Mouse (Mus musculus) MEL (cell line): ENCODE measurements around the gene Rpl11.
A peak's percentile ranks its signal among the peaks of the same experiment; 100 is the strongest.

Experiments
- BHLHE40 ChIP-seq: IDR thresholded peaks from 2 replicates; pipeline ENCODE4 v1.6.1; 2012; ENCODE audit warnings: low read depth, mild to moderate bottlenecking, inconsistent platforms, low read length, improper control_type of control experiment, borderline replicate concordance
- CHD1 ChIP-seq: IDR thresholded peaks from 2 replicates; pipeline ENCODE4 v1.6.1; 2012; ENCODE audit warnings: low read depth, mild to moderate bottlenecking, inconsistent platforms, low read length, improper control_type of control experiment
- CHD2 ChIP-seq: IDR thresholded peaks from 2 replicates; pipeline ENCODE4 v1.6.1; 2011; ENCODE audit warnings: low read length, improper control_type of control experiment
- CTCF ChIP-seq, 3 experiments: IDR thresholded peaks in 2 of 3; conservative IDR thresholded peaks in 1 of 3; 2 replicates each; pipeline ENCODE4 v1.5.1; 2011 to 2012; ENCODE audit warnings: low read length in 3 of 3, low read depth in 2 of 3, mild to moderate bottlenecking in 2 of 3, improper control_type of control experiment in 1 of 3, inconsistent platforms in 1 of 3, mixed read lengths in 1 of 3, moderate library complexity in 1 of 3; ENCODE audit not compliant: control insufficient read depth in 1 of 3, insufficient read depth in 1 of 3, poor library complexity in 1 of 3, severe bottlenecking in 1 of 3
- ELF1 ChIP-seq: IDR thresholded peaks from 2 replicates; pipeline ENCODE4 v1.6.1; 2014; ENCODE audit warnings: low read depth, mild to moderate bottlenecking, inconsistent platforms, low read length, improper control_type of control experiment, moderate library complexity
- EP300 ChIP-seq, 2 experiments: IDR thresholded peaks; 2 replicates each; pipeline ENCODE4 v1.6.1; 2011; ENCODE audit warnings: improper control_type of control experiment in 2 of 2, low read length in 2 of 2, low read depth in 1 of 2, mild to moderate bottlenecking in 1 of 2
- MEF2A ChIP-seq: IDR thresholded peaks from 2 replicates; pipeline ENCODE4 v1.6.1; 2014; ENCODE audit warnings: low read depth, mild to moderate bottlenecking, inconsistent platforms, low read length, improper control_type of control experiment; ENCODE audit not compliant: poor library complexity, insufficient replicate concordance, severe bottlenecking; ENCODE audit errors: extremely low read depth
- POLR2A ChIP-seq, 2 experiments: IDR thresholded peaks; 2 replicates each; pipeline ENCODE4 v1.6.1; 2011 to 2012; ENCODE audit warnings: low read length in 2 of 2, mild to moderate bottlenecking in 2 of 2, control low read depth in 1 of 2, improper control_type of control experiment in 1 of 2, low read depth in 1 of 2, moderate library complexity in 1 of 2; ENCODE audit not compliant: control insufficient read depth in 1 of 2, insufficient read depth in 1 of 2, poor library complexity in 1 of 2
- SIN3A ChIP-seq: IDR thresholded peaks from 2 replicates; pipeline ENCODE4 v1.6.1; 2012; ENCODE audit warnings: low read length, improper control_type of control experiment, inconsistent platforms
- ZC3H11A ChIP-seq: IDR thresholded peaks from 2 replicates; pipeline ENCODE4 v1.6.1; 2012; ENCODE audit warnings: low read depth, mild to moderate bottlenecking, inconsistent platforms, low read length, improper control_type of control experiment

DNA sequence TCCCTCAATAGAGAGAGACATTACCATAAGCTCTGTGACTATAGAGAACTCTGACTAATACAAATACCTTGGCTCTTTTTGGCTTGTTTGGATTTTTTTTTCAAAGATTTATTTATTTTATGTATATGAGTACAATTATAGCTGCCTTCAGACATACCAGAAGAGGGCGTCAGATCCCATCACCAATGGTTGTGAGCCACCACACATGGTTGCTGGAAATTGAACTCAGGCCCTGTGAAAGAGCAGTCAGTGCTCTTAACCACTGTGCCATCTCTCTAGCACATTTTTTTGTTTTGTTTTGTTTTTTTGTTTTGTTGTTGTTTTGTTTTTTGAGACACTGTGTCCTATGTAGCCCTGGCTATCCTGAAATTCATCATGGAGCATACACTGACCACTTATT is 27.9 kb downstream of the Rpl11 start:
- TF ChIP-seq ZC3H11A, result no peak
- TF ChIP-seq MEF2A, result no peak
- TF ChIP-seq CTCF (IDR thresholded peaks at IDR 0.05 in 2 of 3, conservative IDR thresholded peaks at IDR 0.05 in 1 of 3; ENCODE audit: control insufficient read depth in 1 of 3, insufficient read depth in 1 of 3, low read depth in 2 of 3, low read length in 3 of 3, poor library complexity in 1 of 3, severe bottlenecking in 1 of 3), result peak in 2 of 3 experiments; percentile 20 to 24; a peak in 3 of 6 replicates
- no peak for TF ChIP-seq SIN3A
- no peak for TF ChIP-seq BHLHE40
- TF ChIP-seq EP300 (IDR thresholded peaks at IDR 0.05; ENCODE audit: low read depth in 1 of 2, low read length in 2 of 2), result no peak
- TF ChIP-seq CHD1, result no peak
- no peak for TF ChIP-seq POLR2A (IDR thresholded peaks at IDR 0.05; ENCODE audit: control insufficient read depth in 1 of 2, insufficient read depth in 1 of 2, low read depth in 1 of 2, low read length in 2 of 2, poor library complexity in 1 of 2)
- TF ChIP-seq ELF1, result no peak
- no peak for TF ChIP-seq CHD2
